Mouse (Mus musculus): ENCODE measurements around the gene Tm2d3. TPM values are rescaled to one million over a fixed set of nuclear protein-coding genes. Genes with fewer than 3 reads are reported as not detected.

The Tm2d3 gene
- total and polyA plus RNA-seq, 2 experiments from 2014 or later: 17.7 to 39.5 TPM

DNA sequence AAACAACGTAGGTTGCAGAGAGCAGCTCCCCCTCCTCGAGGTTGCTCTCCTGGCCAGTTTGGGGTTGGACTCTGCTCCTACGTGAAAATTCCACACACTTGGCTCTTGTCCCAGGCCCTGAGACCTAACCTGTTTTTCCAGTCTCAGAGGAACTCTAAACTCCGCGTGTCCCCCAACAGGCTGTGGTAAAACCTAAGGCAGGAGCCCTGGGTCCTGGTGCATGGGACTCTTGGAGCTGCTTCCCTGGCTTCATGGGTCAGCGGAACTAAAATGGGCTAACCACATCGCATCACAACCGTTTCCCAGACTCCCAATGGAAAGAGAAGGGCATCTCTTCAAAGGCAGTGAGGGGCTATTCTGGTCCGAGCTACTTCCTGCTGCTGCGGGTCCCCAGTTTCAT is 1.9 kb downstream of the Tm2d3 start:
- 2% methylated on average over 10 of the region's 10 CpGs for WGBS
- Histone ChIP-seq H3K27me3 (ENCODE audit: control insufficient read depth, insufficient read depth, low read length) (no peaks in the 10 kb centered on the region), H3K4me3 (ENCODE audit: low read depth, low read length) (peak overlapping the region; percentile 77), H3K27ac (ENCODE audit: low read depth) (peak overlapping the region; percentile 64), H3K9me3 (replicated peaks; ENCODE audit: control insufficient read depth, low read length) (no peaks in the 10 kb centered on the region), H3K4me2 (ENCODE audit: low read depth, low read length) (peak overlapping the region; percentile 70), H3K4me1 (ENCODE audit: control insufficient read depth, insufficient read depth) (peaks cover 6% of the 10 kb centered on the region; the same call in 1 of the 2 replicates), H3K9ac (replicated peaks; ENCODE audit: low read depth, low read length) (peak overlapping the region; percentile 74), H3K36me3 (replicated peaks; ENCODE audit: control insufficient read depth, insufficient read depth, low read length) (peaks cover 34% of the 10 kb centered on the region)
- DNase-seq (ENCODE audit: low spot score) (no peak), ATAC-seq (ENCODE audit: insufficient read depth, low read depth) (peak; percentile 45)
- TF ChIP-seq CTCF (IDR thresholded peaks at IDR 0.05; ENCODE audit: low read depth) (no peak), EP300 (IDR thresholded peaks at IDR 0.05; ENCODE audit: low read depth) (no peak)

DNA sequence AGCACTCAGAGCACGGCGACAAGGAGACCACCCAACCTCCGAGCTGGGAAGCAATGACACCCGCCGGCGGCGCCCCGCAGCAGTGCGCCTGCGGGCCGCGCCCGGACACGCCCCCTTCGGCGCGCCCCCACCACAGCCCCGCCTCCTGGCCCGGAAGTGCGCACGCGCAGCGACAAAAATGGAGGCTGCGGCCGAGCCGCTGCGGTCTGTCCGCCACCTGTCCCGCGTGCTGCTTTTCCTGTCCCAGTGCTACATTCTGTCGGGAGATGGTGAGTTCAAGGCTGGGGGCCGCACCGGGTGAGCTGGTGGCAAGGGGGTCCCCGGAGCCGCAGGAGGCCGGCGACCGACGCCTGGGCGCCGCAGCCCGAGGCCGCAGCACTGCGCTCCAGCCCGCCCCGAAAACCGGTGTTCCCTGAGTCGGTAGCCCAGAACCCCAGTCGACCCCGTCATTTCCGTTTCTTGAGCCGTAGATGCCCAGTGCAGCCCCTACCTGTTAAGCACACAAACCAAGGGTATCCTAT is 2.4 kb downstream of the Tm2d3 start:
- WGBS: under 1% methylated on average over 51 of the region's 52 CpGs
- peak; percentile 94 for ATAC-seq (ENCODE audit: insufficient read depth, low read depth)
- TF ChIP-seq CTCF (IDR thresholded peaks at IDR 0.05; ENCODE audit: low read depth): no peak
- TF ChIP-seq EP300 (IDR thresholded peaks at IDR 0.05; ENCODE audit: low read depth): no peak

DNA sequence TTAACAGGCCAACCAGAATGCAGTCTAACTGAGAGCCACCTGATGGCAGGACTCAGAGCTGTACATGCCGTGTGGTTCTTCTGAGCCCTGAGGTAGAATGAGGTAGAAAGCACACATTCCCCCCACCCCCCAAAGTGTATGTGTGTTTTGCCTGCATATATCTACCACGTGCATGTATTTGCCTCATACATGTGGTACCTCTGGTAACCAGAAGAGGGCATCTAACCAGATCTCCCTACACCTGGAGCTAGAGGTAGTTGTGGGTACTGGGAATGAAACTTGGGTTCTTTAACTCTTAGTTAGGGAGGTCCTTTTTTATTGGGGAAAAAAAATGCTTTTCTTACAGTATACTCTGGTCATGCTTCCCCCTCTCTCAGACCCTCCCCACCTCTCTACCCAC is 5.5 kb downstream of the Tm2d3 start:
- no peak overlapping the region for H3K4me2 ChIP-seq (ENCODE audit: low read depth, low read length)
- DNase-seq (ENCODE audit: low spot score) (peak; percentile 19), ATAC-seq (ENCODE audit: insufficient read depth, low read depth) (no peak)
- no peak overlapping the region for H3K27ac ChIP-seq (ENCODE audit: low read depth)
- no peaks in the 10 kb centered on the region for H3K27me3 ChIP-seq (ENCODE audit: control insufficient read depth, insufficient read depth, low read length)
- H3K4me1 ChIP-seq (ENCODE audit: control insufficient read depth, insufficient read depth): peaks cover 6% of the 10 kb centered on the region; the same call in 1 of the 2 replicates
- no peak overlapping the region for H3K4me3 ChIP-seq (ENCODE audit: low read depth, low read length)
- WGBS: 45% methylated on average over 2 of the region's 2 CpGs
- TF ChIP-seq CTCF (IDR thresholded peaks at IDR 0.05; ENCODE audit: low read depth): peak; percentile 41
- no peak for TF ChIP-seq EP300 (IDR thresholded peaks at IDR 0.05; ENCODE audit: low read depth)
- H3K9me3 ChIP-seq (replicated peaks; ENCODE audit: control insufficient read depth, low read length): no peaks in the 10 kb centered on the region
- H3K36me3 ChIP-seq (replicated peaks; ENCODE audit: control insufficient read depth, insufficient read depth, low read length): peaks cover 61% of the 10 kb centered on the region
- H3K9ac ChIP-seq (replicated peaks; ENCODE audit: low read depth, low read length): no peak overlapping the region

More for the DNA sequence above, 2.4 kb downstream of the Tm2d3 start:
- H3K4me1 ChIP-seq (ENCODE audit: control insufficient read depth, insufficient read depth): peaks cover 6% of the 10 kb centered on the region; the same call in 1 of the 2 replicates
- peak; percentile 84 for DNase-seq (ENCODE audit: low spot score)
- peak overlapping the region; percentile 77 for H3K4me3 ChIP-seq (ENCODE audit: low read depth, low read length)
- peak overlapping the region; percentile 74 for H3K9ac ChIP-seq (replicated peaks; ENCODE audit: low read depth, low read length)
- H3K9me3 ChIP-seq (replicated peaks; ENCODE audit: control insufficient read depth, low read length): no peaks in the 10 kb centered on the region
- no peaks in the 10 kb centered on the region for H3K27me3 ChIP-seq (ENCODE audit: control insufficient read depth, insufficient read depth, low read length)
- peak overlapping the region; percentile 64 for H3K27ac ChIP-seq (ENCODE audit: low read depth)
- H3K36me3 ChIP-seq (replicated peaks; ENCODE audit: control insufficient read depth, insufficient read depth, low read length): peaks cover 36% of the 10 kb centered on the region
- H3K4me2 ChIP-seq (ENCODE audit: low read depth, low read length): peak overlapping the region; percentile 70

DNA sequence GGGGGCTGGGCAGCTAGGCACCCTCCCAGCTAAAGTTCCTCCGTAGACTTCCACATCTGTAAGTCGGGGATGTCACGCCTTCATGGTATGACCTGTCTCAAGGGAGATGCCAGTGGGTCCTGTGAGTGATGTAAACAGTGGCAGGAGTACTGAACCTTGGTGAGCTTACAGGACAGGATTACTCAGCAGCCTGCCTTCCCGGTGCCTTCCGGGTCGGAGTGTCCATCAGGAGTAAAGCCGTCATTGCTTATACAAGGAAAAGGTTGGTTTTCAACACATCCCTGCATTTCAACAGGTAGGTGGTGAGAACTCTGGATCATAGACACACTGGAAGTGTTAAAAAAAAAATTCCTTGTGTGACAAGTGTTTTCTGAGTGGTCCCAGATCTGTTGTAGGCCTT is 11.1 kb downstream of the Tm2d3 start:
- TF ChIP-seq EP300 (IDR thresholded peaks at IDR 0.05; ENCODE audit: low read depth) (no peak), CTCF (IDR thresholded peaks at IDR 0.05; ENCODE audit: low read depth) (no peak)
- no peak overlapping the region for H3K4me3 ChIP-seq (ENCODE audit: low read depth, low read length)
- H3K9ac ChIP-seq (replicated peaks; ENCODE audit: low read depth, low read length): no peak overlapping the region
- ATAC-seq (ENCODE audit: insufficient read depth, low read depth): no peak
- H3K27me3 ChIP-seq (ENCODE audit: control insufficient read depth, insufficient read depth, low read length): no peaks in the 10 kb centered on the region
- DNase-seq (ENCODE audit: low spot score): no peak
- peaks cover 52% of the 10 kb centered on the region for H3K36me3 ChIP-seq (replicated peaks; ENCODE audit: control insufficient read depth, insufficient read depth, low read length)
- 74% methylated on average over 7 of the region's 7 CpGs for WGBS
- H3K4me1 ChIP-seq (ENCODE audit: control insufficient read depth, insufficient read depth): no peaks in the 10 kb centered on the region
- H3K9me3 ChIP-seq (replicated peaks; ENCODE audit: control insufficient read depth, low read length): no peaks in the 10 kb centered on the region
- H3K4me2 ChIP-seq (ENCODE audit: low read depth, low read length): no peak overlapping the region
- no peak overlapping the region for H3K27ac ChIP-seq (ENCODE audit: low read depth)

DNA sequence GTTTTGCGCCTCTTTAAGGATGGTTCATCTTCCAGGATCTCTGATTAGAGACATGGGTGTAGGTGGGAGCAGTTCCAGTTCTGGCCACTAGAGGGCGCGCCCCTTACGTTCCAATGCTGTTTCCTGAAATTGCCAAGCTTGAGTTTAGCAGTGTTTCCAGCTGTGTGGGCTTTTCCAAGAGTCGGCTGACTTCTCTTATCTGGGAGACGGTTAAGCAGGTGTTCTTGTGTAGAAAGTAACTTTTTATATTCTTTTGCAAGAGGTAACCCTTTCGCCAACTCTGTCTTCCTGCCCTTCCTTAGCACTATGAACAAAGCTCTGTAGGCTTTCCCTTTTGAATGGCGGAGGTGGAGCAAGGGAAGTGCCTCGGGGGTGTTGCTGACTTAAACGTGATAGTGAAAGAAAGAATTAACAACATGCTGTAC is 13.9 kb downstream of the Tm2d3 start:
- peak overlapping the region; percentile 66 for H3K4me2 ChIP-seq (ENCODE audit: low read depth, low read length)
- no peaks in the 10 kb centered on the region for H3K27me3 ChIP-seq (ENCODE audit: control insufficient read depth, insufficient read depth, low read length)
- DNase-seq (ENCODE audit: low spot score) (peak; percentile 61), ATAC-seq (ENCODE audit: insufficient read depth, low read depth) (peak; percentile 66)
- peak; percentile 95 for TF ChIP-seq CTCF (IDR thresholded peaks at IDR 0.05; ENCODE audit: low read depth)
- no peak for TF ChIP-seq EP300 (IDR thresholded peaks at IDR 0.05; ENCODE audit: low read depth)
- H3K9me3 ChIP-seq (replicated peaks; ENCODE audit: control insufficient read depth, low read length): no peaks in the 10 kb centered on the region
- H3K4me1 ChIP-seq (ENCODE audit: control insufficient read depth, insufficient read depth): no peaks in the 10 kb centered on the region
- H3K9ac ChIP-seq (replicated peaks; ENCODE audit: low read depth, low read length): no peak overlapping the region; the same call in 1 of the 2 replicates
- H3K36me3 ChIP-seq (replicated peaks; ENCODE audit: control insufficient read depth, insufficient read depth, low read length): peaks cover 27% of the 10 kb centered on the region
- 5% methylated on average over 10 of the region's 10 CpGs for WGBS
- H3K4me3 ChIP-seq (ENCODE audit: low read depth, low read length): peak overlapping the region; percentile 44
- no peak overlapping the region for H3K27ac ChIP-seq (ENCODE audit: low read depth)

DNA sequence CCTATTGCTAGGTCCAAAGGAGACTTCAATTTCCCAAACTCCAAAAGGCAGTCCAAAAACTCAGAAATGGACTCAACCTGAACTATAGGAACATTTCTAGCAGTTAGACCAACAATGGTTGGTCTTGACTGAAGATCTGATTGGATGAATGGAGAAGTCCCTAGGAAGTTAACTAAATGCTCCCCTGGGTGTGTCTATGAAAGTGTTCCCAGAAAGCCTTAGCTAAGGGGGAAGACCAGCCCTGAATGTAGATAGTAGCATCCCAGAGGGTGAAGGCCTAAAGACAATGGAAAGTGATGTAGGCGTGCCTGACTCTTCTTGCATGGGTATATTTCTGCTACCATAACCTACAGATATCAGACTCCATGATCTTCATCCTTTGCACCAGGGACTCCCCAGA is 17.5 kb downstream of the Tm2d3 start:
- WGBS: 76% methylated on average over 1 of the region's 1 CpGs
- H3K27ac ChIP-seq (ENCODE audit: low read depth): no peak overlapping the region
- TF ChIP-seq CTCF (IDR thresholded peaks at IDR 0.05; ENCODE audit: low read depth) (no peak), EP300 (IDR thresholded peaks at IDR 0.05; ENCODE audit: low read depth) (no peak)
- no peak overlapping the region for H3K4me2 ChIP-seq (ENCODE audit: low read depth, low read length)
- H3K4me1 ChIP-seq (ENCODE audit: control insufficient read depth, insufficient read depth): no peaks in the 10 kb centered on the region
- no peaks in the 10 kb centered on the region for H3K27me3 ChIP-seq (ENCODE audit: control insufficient read depth, insufficient read depth, low read length)
- H3K9me3 ChIP-seq (replicated peaks; ENCODE audit: control insufficient read depth, low read length): no peaks in the 10 kb centered on the region
- H3K9ac ChIP-seq (replicated peaks; ENCODE audit: low read depth, low read length): no peak overlapping the region
- no peak overlapping the region for H3K4me3 ChIP-seq (ENCODE audit: low read depth, low read length)
- ATAC-seq (ENCODE audit: insufficient read depth, low read depth) (no peak), DNase-seq (ENCODE audit: low spot score) (no peak)
- no peaks in the 10 kb centered on the region for H3K36me3 ChIP-seq (replicated peaks; ENCODE audit: control insufficient read depth, insufficient read depth, low read length)

Measured in heart, postnatal 0 days (tissue).